Mouse (Mus musculus) cerebellum, postnatal 4 days (tissue): ENCODE measurements around the gene Nphs1.
A peak's percentile ranks its signal among the peaks of the same experiment; 100 is the strongest.
"Not testable (repeated sequence)": the region's sequence is repeated elsewhere in the genome, so short reads cannot be mapped to it uniquely, and the experiment has no call there.

Experiments used
- DNase-seq, 2 experiments: peaks; one replicate each; pipeline ENCODE4 v3.0.0; 2022; ENCODE audit warnings: low spot score in 2 of 2, mixed read lengths in 1 of 2

The Nphs1 gene

GRCm38 (mm10) chr7:30490957-30491307, 32.8 kb downstream of the Nphs1 start:
- DNase-seq, result no peak

DNA sequence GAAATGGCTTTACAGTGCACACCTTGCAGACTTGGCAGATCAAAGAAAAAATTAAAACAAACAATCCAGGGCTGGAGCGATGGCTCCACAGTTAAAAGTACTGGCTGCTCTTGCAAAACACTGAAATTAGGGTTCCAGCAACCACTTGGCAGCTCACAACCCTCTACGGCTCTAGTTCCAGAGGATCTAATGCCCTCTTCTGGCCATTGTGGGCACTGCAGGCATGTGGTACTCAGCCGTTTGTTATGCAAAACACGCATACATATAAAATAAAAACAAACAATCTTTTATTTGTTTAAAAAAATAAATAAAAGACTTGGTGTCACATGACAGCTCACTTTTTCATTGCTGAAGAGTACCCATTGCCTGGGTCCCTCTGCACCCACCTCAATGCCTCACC, 34.6 kb downstream of the Nphs1 start:
- peak; percentile 76 to 88 for DNase-seq

DNA sequence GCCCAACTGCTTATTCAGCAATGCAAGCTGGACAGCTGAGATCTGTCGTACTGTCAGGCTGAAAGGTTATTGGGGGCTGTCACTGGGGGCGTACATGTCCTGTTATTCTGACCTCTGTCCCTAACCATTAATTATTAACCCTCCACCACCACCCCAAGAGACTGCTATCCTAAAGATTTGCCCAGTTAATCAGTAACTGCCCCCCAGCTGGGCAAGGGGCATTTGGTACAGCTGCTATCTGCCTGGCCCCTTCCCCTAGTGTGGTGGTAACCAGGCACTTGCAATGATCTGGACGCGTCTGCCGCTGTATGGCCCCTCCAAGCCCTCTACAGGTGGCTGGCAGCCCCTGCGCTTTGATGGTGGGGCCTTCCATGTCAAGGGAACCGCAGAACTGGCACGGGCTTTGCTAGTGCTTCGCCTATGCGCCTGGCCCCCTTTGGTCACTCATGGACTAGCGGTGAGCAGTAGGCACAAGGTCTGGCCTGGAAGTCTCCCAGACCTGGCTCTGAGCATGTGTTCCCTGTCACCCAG, 35.4 kb downstream of the Nphs1 start, which contains the start of gene Prodh2:
Gene Prodh2 (plus strand): TSS at position 222 of the 531 bp plus-strand sequence.
- DNase-seq, result no peak

- DNase-seq, result not testable (repeated sequence)
These were observed 37.5 kb downstream of the Nphs1 start for GRCm38 (mm10) chr7:30495506-30496042.

GRCm38 (mm10) chr7:30501159-30501558, 43.0 kb downstream of the Nphs1 start:
- DNase-seq, result not testable (repeated sequence)

DNA sequence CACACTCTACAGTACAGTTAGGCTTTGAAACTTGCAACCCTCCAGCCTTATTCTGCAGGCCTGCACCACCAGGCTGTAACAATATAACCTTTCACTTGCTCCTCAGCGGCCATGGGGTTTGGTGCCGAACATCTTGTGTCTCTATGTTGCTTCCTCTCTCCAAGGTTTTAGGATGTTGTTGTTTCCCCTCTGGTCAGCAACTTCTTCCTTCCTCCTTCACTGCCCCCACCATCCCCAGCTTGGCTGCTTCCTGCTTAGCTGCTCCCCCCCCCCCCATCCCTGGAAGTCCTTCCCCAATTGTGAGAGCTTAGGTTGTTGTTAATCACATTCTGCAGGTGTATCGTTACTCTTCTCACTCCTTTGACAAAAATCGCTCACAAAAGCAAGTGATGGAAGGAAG, 49.9 kb downstream of the Nphs1 start:
- no peak for DNase-seq

- DNase-seq, result no peak
These were observed 57.1 kb downstream of the Nphs1 start for GRCm38 (mm10) chr7:30515003-30515760.

- no peak for DNase-seq
These were observed 60.2 kb downstream of the Nphs1 start for GRCm38 (mm10) chr7:30518325-30518724.

- DNase-seq, result peak in 1 of 2 experiments; percentile 42
These were observed 62.3 kb downstream of the Nphs1 start for GRCm38 (mm10) chr7:30520396-30520795.

DNA sequence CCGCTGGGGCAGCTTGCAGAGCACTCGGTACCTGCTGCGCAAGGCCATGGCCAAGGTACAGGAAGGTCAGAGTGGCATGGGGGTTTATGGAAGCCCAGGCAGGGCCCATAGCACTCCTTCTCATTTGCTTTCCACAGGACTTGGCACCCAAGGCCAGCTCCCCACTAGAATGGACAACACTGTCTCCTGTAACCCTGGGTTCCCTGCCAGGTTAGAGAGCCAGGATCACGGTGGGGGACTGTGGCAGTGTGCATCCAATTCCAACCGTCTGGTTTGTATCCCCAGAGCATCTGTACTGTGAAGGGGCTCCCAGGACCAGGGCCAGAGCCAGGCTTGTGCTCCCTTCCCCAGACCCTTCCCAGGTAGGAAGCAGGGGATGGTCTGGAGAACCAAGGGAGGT, 62.7 kb downstream of the Nphs1 start:
- DNase-seq, result peak in 1 of 2 experiments; percentile 45

- no peak for DNase-seq
These were observed 64.8 kb downstream of the Nphs1 start for GRCm38 (mm10) chr7:30522871-30523270.

DNA sequence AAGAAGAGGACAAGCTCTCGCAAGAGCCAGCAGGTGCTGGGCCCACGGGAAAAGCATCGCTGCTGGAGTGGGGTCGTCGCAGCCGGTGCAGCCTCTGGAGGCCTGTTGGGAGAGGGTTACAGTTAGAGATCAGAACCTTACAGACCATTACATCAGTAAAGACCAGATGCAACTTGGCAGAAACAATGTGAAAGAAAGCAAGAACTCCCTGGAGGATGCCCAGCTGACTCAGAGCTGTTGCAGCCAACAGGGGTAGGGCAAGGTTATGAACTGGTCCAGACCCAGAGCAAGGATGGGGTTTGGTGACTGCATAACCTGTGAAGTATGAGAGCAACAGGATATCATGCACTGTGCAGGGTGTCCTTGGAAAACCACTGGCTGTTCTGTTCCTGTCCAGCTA, 66.4 kb downstream of the Nphs1 start:
- no peak for DNase-seq

DNA sequence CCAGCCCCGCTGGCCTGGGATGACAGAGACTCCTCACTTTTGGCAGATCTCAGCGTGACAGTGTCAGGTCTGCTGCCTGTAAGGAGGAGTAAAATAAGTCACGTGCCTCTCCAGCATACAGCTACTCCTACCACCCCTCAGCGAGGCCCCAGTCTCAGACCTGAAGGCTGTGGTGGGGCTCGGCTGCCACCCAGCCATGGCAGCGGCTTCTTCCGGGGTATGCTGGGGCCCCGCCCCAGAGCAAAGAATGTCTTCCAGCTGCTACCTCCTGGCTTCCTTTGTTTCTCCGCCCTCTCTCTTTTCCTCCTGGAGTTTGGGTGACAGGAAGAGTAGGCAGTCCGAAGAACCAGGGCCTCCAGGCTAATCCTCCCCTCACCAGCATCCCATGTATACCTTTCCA, 67.8 kb downstream of the Nphs1 start:
- no peak for DNase-seq

- DNase-seq, result no peak
These were observed 68.3 kb downstream of the Nphs1 start for GRCm38 (mm10) chr7:30526399-30526798.

GRCm38 (mm10) chr7:30526981-30527380, 68.9 kb downstream of the Nphs1 start:
- DNase-seq, result no peak

- DNase-seq, result no peak
These were observed 73.2 kb downstream of the Nphs1 start for GRCm38 (mm10) chr7:30531291-30531815.

DNA sequence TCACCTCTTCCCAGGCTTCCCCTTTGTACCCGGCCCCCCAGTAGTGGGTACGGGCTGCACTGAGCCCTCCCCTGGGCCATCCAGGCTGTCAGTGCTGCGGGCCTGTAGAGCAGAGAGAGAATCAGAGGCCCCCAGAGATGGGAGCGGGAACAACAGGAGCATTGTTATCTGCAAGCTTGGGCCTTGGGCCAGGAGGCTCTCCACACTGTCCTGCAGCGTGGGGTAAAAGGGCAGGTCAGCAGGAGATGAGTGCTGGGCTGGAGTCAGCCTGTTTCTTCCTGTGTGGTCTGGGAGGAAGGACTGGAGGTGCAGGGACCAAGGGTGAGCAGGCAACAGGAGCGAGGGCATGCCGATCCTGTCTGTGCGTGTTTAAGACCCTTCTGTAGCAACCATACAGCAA, 74.8 kb downstream of the Nphs1 start:
- no peak for DNase-seq

- no peak for DNase-seq
These were observed 76.0 kb downstream of the Nphs1 start for GRCm38 (mm10) chr7:30533941-30534632.

- DNase-seq, result peak; percentile 94 to 98
These were observed 76.8 kb downstream of the Nphs1 start, which contains the start of gene Arhgap33 for GRCm38 (mm10) chr7:30534633-30535577. TSS of gene Arhgap33 (minus strand) at chr7:30535060.
